Comparison of ENCODE assay signal across 8 mouse cellular contexts in the genomic region with DNA sequence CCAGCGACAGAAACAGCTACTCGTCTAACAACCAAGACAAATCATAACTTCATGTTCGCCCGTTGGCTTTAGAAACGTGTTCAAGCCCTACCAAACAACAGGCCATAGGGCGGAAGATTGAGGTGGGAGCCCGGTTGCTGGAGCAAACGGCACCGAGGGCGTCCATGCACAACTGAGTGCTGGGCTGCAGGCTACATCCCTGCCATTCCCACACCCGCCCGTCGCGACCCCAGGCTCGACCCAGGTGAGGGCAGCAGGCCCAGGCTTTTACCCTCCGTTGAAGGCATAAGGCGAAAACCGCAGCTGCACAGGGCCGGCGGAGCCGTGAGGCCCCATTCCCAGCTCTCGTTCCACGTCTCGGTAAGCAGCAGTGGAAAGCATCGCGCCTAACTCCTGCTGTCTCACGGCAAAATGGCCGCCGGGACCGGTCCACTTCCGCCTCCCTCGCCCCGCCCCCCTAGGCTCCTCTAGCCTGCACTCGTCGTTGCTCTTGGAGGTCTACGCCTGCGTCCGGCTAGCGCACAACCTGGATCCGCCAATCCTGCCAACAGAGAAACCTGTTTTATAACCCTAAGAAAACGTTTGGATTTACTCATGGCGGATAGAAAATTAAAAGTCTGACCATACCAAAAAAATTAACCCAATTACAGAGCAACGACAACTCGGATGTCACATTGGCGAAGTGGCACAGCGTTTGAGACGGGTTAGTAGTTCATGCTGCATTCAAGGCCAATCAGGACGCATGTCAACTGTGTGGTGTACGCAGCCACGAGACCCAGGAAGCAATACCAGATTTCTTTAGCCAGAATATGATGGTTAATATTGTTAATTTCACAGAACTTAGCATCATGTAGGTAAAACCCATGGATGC. TPM values are rescaled to one million over a fixed set of nuclear protein-coding genes. Genes with fewer than 3 reads are reported as not detected.
DNase-seq lines count a peak whose midpoint lies in the region; ATAC-seq and TF ChIP-seq lines count a peak whose summit lies in the region.

No protein-coding gene starts in this region.

- peak overlapping the region; percentile 74 for H3K27ac ChIP-seq in bone marrow macrophage, adult 2 months (ENCODE audit: insufficient read depth, low read depth, low read length)
- H3K27ac ChIP-seq in embryonic fibroblast, embryonic 13.5 days (ENCODE audit: insufficient read depth, low read length): peak overlapping the region; percentile 67
- peak overlapping the region; percentile 95 for H3K27ac ChIP-seq in heart, embryonic 10.5 days
- peak overlapping the region; percentile 97 for H3K27ac ChIP-seq in kidney, embryonic 15.5 days

- TF ChIP-seq CTCF in bone marrow macrophage, adult 2 months (IDR thresholded peaks at IDR 0.05; ENCODE audit: low read depth, low read length): no peak
- TF ChIP-seq CTCF in embryonic fibroblast, embryonic 13.5 days (IDR thresholded peaks at IDR 0.05; ENCODE audit: borderline replicate concordance, insufficient read depth, low read length): no peak

- WGBS in heart, embryonic 10.5 days: under 1% methylated on average over 50 of the region's 50 CpGs
- under 1% methylated on average over 50 of the region's 50 CpGs for WGBS in kidney, embryonic 15.5 days

- H3K9ac ChIP-seq in kidney, embryonic 15.5 days: peak overlapping the region; percentile 77

- no peak for TF ChIP-seq POLR2A in bone marrow macrophage, adult 2 months (IDR thresholded peaks at IDR 0.05; ENCODE audit: borderline replicate concordance, low read depth, low read length)
- TF ChIP-seq POLR2A in embryonic fibroblast, embryonic 13.5 days (IDR thresholded peaks at IDR 0.05; ENCODE audit: low read depth, low read length): peak; percentile 88

- H3K36me3 ChIP-seq in heart, embryonic 10.5 days: peaks cover 27% of the 10 kb centered on the region
- H3K36me3 ChIP-seq in kidney, embryonic 15.5 days: peaks cover 30% of the 10 kb centered on the region

- no peaks in the 10 kb centered on the region for H3K9me3 ChIP-seq in heart, embryonic 10.5 days
- no peaks in the 10 kb centered on the region for H3K9me3 ChIP-seq in kidney, embryonic 15.5 days (replicated peaks)

- H3K4me1 ChIP-seq in bone marrow macrophage, adult 2 months (ENCODE audit: control insufficient read depth, insufficient read depth, low read length): peaks cover 18% of the 10 kb centered on the region
- peaks cover 3% of the 10 kb centered on the region for H3K4me1 ChIP-seq in embryonic fibroblast, embryonic 13.5 days (ENCODE audit: control insufficient read depth, insufficient read depth, low read length)
- H3K4me1 ChIP-seq in heart, embryonic 10.5 days: peaks cover 26% of the 10 kb centered on the region
- H3K4me1 ChIP-seq in kidney, embryonic 15.5 days: peaks cover 32% of the 10 kb centered on the region

- no peaks in the 10 kb centered on the region for H3K27me3 ChIP-seq in heart, embryonic 10.5 days (ENCODE audit: insufficient read depth, poor library complexity, severe bottlenecking)
- H3K27me3 ChIP-seq in kidney, embryonic 15.5 days: no peaks in the 10 kb centered on the region

- peak; percentile 96 for ATAC-seq in kidney, embryonic 15.5 days (replicated peaks; ENCODE audit: low FRiP score)
- peak; percentile 86 for ATAC-seq in monocyte, adult 5-6 weeks (replicated peaks; ENCODE audit: insufficient number of reproducible peaks, low FRiP score, low TSS enrichment, poor library complexity, severe bottlenecking)

- peak overlapping the region; percentile 78 for H3K4me2 ChIP-seq in kidney, embryonic 15.5 days

- peak overlapping the region; percentile 85 for H3K4me3 ChIP-seq in bone marrow macrophage, adult 2 months (ENCODE audit: insufficient read depth, low read length)
- H3K4me3 ChIP-seq in embryonic fibroblast, embryonic 13.5 days (ENCODE audit: insufficient read depth, low read length): peak overlapping the region; percentile 84
- H3K4me3 ChIP-seq in heart, embryonic 10.5 days: peak overlapping the region; percentile 82
- H3K4me3 ChIP-seq in kidney, embryonic 15.5 days (replicated peaks): peak overlapping the region; percentile 81

- peak; percentile 97 for DNase-seq in A20 (ENCODE audit: low read depth, low spot score)
- peak; percentile 96 for DNase-seq in heart, embryonic 10.5 days (ENCODE audit: low spot score)
- peak; percentile 96 for DNase-seq in liver
- DNase-seq in spleen, postnatal 4 days (ENCODE audit: low spot score in 2 of 2): peak; percentile 94 to 97

RNA-seq across cellular contexts. Expression of a gene that starts 1.4 kb away (rescaled TPM):
- polyA plus RNA-seq in bone marrow macrophage, adult 2 months (2012; ENCODE audit: insufficient read depth, insufficient read length, missing spikeins): 146 and 150 TPM in 2 replicates
- 179 and 190 TPM in 2 replicates for polyA plus RNA-seq in embryonic fibroblast, embryonic 13.5 days (2011; ENCODE audit: insufficient read length, low read depth, missing spikeins)
- 257 and 267 TPM in 2 replicates for polyA plus RNA-seq in heart, embryonic 10.5 days (2016; fragmentation: Nextera tagmentation; extraction: Ambion mirVana)
- polyA plus RNA-seq in kidney, embryonic 15.5 days (2015; fragmentation: Nextera tagmentation; extraction: Ambion mirVana): 265 and 285 TPM in 2 replicates
- total RNA-seq in monocyte, adult 5-6 weeks (2017): 173 to 199 TPM (median 192 TPM) in 3 replicates

RNA-seq across cellular contexts. Expression of a gene that starts 1.6 kb away (rescaled TPM):
- polyA plus RNA-seq in bone marrow macrophage, adult 2 months (2012; ENCODE audit: insufficient read depth, insufficient read length, missing spikeins): 29.9 and 33.7 TPM in 2 replicates
- 36.8 and 38.8 TPM in 2 replicates for polyA plus RNA-seq in embryonic fibroblast, embryonic 13.5 days (2011; ENCODE audit: insufficient read length, low read depth, missing spikeins)
- 34.4 and 45.1 TPM in 2 replicates for polyA plus RNA-seq in heart, embryonic 10.5 days (2016; fragmentation: Nextera tagmentation; extraction: Ambion mirVana)
- polyA plus RNA-seq in kidney, embryonic 15.5 days (2015; fragmentation: Nextera tagmentation; extraction: Ambion mirVana): 49.4 and 51.1 TPM in 2 replicates
- total RNA-seq in monocyte, adult 5-6 weeks (2017): 32.7 to 62.0 TPM (median 39.8 TPM) in 3 replicates

RNA-seq across cellular contexts. Expression of a gene that starts 29.0 kb away (rescaled TPM):
- 21.9 and 32.4 TPM in 2 replicates for polyA plus RNA-seq in bone marrow macrophage, adult 2 months (2012; ENCODE audit: insufficient read depth, insufficient read length, missing spikeins)
- polyA plus RNA-seq in embryonic fibroblast, embryonic 13.5 days (2011; ENCODE audit: insufficient read length, low read depth, missing spikeins): 27.6 and 38.2 TPM in 2 replicates
- polyA plus RNA-seq in heart, embryonic 10.5 days (2016; fragmentation: Nextera tagmentation; extraction: Ambion mirVana): 29.5 and 46.6 TPM in 2 replicates
- 44.8 and 51.2 TPM in 2 replicates for polyA plus RNA-seq in kidney, embryonic 15.5 days (2015; fragmentation: Nextera tagmentation; extraction: Ambion mirVana)
- 41.3 to 60.1 TPM (median 53.8 TPM) in 3 replicates for total RNA-seq in monocyte, adult 5-6 weeks (2017)

Comparison
In these comparisons a context has a peak if more than half of its experiments do, and no peak if none do; other contexts are left out.
1. Peak in every context shown above with its lines: DNase-seq, ATAC-seq, H3K4me3 ChIP-seq and H3K27ac ChIP-seq.